Mouse (Mus musculus) midbrain, embryonic 15.5 days (tissue): Measurements from ENCODE around the gene Hsd17b11. TPM values are rescaled to one million over a fixed set of nuclear protein-coding genes. Genes with fewer than 3 reads are reported as not detected.
"Not testable (repeated sequence)": the region's sequence is repeated elsewhere in the genome, so short reads cannot be mapped to it uniquely, and the experiment has no call there.

Source experiments
- ATAC-seq: fragments of 200-750 bp; cut with Nextera tagmentation; replicated peaks from 2 replicates; pipeline ENCODE4 v1.8.0; 2017; ENCODE audit warnings: moderate TSS enrichment
- H3K27ac ChIP-seq: fragments of 300-500 bp; sonication (generic); 2 replicates; pipeline ENCODE4 v1.5.1; 2015; ENCODE audit warnings: mild to moderate bottlenecking, inconsistent platforms
- H3K27me3 ChIP-seq: fragments of 300-500 bp; sonication (generic); replicated peaks from 2 replicates; pipeline ENCODE4 v1.6.1; 2015; ENCODE audit warnings: inconsistent platforms
- H3K36me3 ChIP-seq: fragments of 300-500 bp; sonication (generic); replicated peaks from 2 replicates; pipeline ENCODE4 v1.6.1; 2015; ENCODE audit warnings: inconsistent platforms
- H3K4me1 ChIP-seq: fragments of 300-500 bp; sonication (generic); 2 replicates; pipeline ENCODE4 v1.6.1; 2015; ENCODE audit warnings: inconsistent platforms
- H3K4me2 ChIP-seq: fragments of 300-500 bp; sonication (generic); 2 replicates; pipeline ENCODE4 v1.6.1; 2015; ENCODE audit warnings: inconsistent platforms, mild to moderate bottlenecking, moderate library complexity
- H3K4me3 ChIP-seq: fragments of 300-500 bp; sonication (generic); 2 replicates; pipeline ENCODE4 v1.5.1; 2015; ENCODE audit warnings: mild to moderate bottlenecking, inconsistent platforms
- H3K9ac ChIP-seq: fragments of 300-500 bp; sonication (generic); 2 replicates; pipeline ENCODE4 v1.6.1; 2015; ENCODE audit warnings: mild to moderate bottlenecking, inconsistent platforms
- H3K9me3 ChIP-seq: fragments of 300-500 bp; sonication (generic); 2 replicates; pipeline ENCODE4 v1.6.1; 2016; ENCODE audit warnings: inconsistent platforms
- WGBS: fragments of 180-500 bp; shearing (Covaris S2); methylation state at CpG from one replicate; pipeline ENCODE4 v1.1.7; 2015; ENCODE audit warnings: mixed read lengths; 5-methylcytosine and 5-hydroxymethylcytosine counted together
- polyA plus RNA-seq: library from polyadenylated mRNA; unstranded; fragments of >200 nt; fragmentation: Nextera tagmentation; extraction: Ambion mirVana; gene quantifications from 2 replicates; pipeline ENCODE4 v1.2.1, GENCODE M21; 2015

The Hsd17b11 gene
- polyA plus RNA-seq, 1 experiment from 2014 or later: 2.6 TPM

GRCm38 (mm10) chr5:104024762-104025161, 3.0 kb upstream of the Hsd17b11 start:
- H3K9ac ChIP-seq: no peak overlapping the region
- 72% methylated on average over 11 of the region's 11 CpGs for WGBS

DNA sequence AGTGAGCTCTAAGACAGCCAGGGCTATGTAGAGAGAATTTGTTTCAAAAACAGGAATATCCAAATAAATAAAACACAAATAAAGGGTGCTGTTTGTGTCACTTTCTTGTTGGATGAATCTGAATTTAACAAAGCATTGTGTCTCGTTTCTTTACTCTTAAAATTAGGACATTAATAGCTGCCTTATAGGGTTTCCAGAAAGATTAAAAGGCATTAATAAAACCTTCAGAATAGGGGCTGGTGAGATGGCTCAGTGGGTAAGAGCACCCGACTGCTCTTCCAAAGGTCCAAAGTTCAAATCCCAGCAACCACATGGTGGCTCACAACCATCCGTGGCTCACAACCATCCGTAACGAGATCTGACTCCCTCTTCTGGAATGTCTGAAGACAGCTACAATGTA, 2.5 kb upstream of the Hsd17b11 start:
- H3K9me3 ChIP-seq, ATAC-seq, H3K4me1 ChIP-seq, H3K4me2 ChIP-seq, H3K36me3 ChIP-seq, H3K4me3 ChIP-seq, H3K27ac ChIP-seq, H3K9ac ChIP-seq: not testable (repeated sequence)
- WGBS: 87% methylated on average over 5 of the region's 5 CpGs
- peaks cover 10% of the 10 kb centered on the region; the same call in 1 of the 2 replicates for H3K27me3 ChIP-seq

More at GRCm38 (mm10) chr5:104024762-104025161, 3.0 kb upstream of the Hsd17b11 start:
- no peaks in the 10 kb centered on the region for H3K9me3 ChIP-seq
- no peak overlapping the region for H3K4me3 ChIP-seq
- no peak overlapping the region for H3K27ac ChIP-seq
- ATAC-seq: no peak
- H3K27me3 ChIP-seq: peaks cover 10% of the 10 kb centered on the region; the same call in 1 of the 2 replicates
- no peak overlapping the region for H3K4me2 ChIP-seq
- H3K4me1 ChIP-seq: peaks cover 7% of the 10 kb centered on the region
- no peaks in the 10 kb centered on the region for H3K36me3 ChIP-seq

- WGBS: 72% methylated on average over 8 of the region's 8 CpGs
- H3K4me3 ChIP-seq: no peak overlapping the region
- no peak overlapping the region for H3K9ac ChIP-seq
- H3K9me3 ChIP-seq: no peaks in the 10 kb centered on the region
- ATAC-seq: no peak
- H3K27me3 ChIP-seq: peaks cover 10% of the 10 kb centered on the region; the same call in 1 of the 2 replicates
- peaks cover 7% of the 10 kb centered on the region for H3K4me1 ChIP-seq
- no peak overlapping the region for H3K27ac ChIP-seq
- H3K36me3 ChIP-seq: no peaks in the 10 kb centered on the region
- H3K4me2 ChIP-seq: no peak overlapping the region
Measured at GRCm38 (mm10) chr5:104023289-104024020, 1.7 kb upstream of the Hsd17b11 start.

DNA sequence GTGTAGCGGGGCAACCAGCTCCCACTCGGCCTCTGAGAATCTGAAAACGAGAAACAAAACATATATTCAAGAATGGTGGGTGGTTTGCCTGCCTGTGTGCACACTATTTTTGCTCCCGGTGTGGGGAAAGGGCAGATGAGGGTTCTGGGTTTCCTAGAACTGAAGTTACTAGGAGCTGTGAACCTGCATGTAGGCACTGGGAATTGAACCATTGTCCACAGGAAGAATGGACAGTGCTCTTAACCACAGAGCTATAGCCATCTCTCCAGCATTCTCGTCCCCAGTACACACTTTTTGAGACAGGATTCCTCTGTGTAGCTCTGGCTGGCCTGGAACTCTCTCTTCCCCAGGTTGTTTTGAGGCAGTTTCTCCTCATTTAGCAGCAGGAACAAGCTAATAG, 839 bp upstream of the Hsd17b11 start:
- peak overlapping the region; percentile 78 for H3K4me2 ChIP-seq
- no peak overlapping the region for H3K27ac ChIP-seq
- no peak for ATAC-seq
- peaks cover 10% of the 10 kb centered on the region; the same call in 1 of the 2 replicates for H3K27me3 ChIP-seq
- H3K9me3 ChIP-seq: no peaks in the 10 kb centered on the region
- peak overlapping the region; percentile 46 for H3K4me3 ChIP-seq
- WGBS: 36% methylated on average over 5 of the region's 5 CpGs
- peaks cover 7% of the 10 kb centered on the region for H3K4me1 ChIP-seq
- no peaks in the 10 kb centered on the region for H3K36me3 ChIP-seq
- H3K9ac ChIP-seq: no peak overlapping the region

DNA sequence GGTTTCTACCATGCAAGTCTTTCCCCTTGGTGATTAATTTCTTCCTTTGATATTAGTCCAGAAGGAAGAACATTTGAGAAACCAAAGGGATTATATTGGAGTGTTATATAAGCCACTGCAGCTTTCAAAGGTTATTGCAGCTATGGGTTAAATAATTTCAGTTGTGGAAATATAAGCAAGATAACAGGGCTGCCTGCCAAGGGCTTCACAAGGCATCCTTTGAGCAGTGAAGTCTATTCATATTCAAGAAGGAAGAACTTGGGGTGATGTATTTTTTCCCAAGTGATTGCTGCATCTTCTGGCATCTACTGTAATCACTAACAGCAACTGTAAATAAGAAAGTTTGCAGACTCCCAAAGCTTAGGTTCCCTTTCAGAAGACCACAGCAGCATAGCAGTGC, 10.3 kb downstream of the Hsd17b11 start:
- H3K4me3 ChIP-seq: no peak overlapping the region
- no peak overlapping the region for H3K4me2 ChIP-seq
- H3K4me1 ChIP-seq: no peaks in the 10 kb centered on the region
- no peaks in the 10 kb centered on the region for H3K27me3 ChIP-seq
- no peaks in the 10 kb centered on the region for H3K36me3 ChIP-seq
- H3K9ac ChIP-seq: no peak overlapping the region
- H3K9me3 ChIP-seq: no peaks in the 10 kb centered on the region
- ATAC-seq: no peak
- H3K27ac ChIP-seq: no peak overlapping the region

DNA sequence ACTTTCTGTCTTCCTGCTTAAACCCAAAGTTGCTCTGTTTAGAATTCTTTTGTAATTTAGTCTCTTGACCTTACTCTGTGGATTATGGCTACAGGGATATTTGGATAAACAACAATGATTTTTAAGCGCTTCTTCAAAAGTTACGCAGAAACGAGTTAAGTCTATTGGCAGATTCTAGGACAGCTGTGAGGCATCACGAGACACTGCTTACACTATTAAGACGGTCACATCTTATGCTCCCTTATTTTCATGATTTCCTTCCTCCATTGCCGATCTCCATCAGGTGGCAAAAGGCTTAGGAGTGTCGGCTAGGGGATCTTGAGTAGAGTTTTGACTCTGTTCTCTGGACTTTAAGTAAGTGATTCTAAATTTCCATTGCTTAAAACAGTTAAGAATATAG, 11.5 kb downstream of the Hsd17b11 start:
- WGBS: 93% methylated on average over 7 of the region's 7 CpGs
- Histone ChIP-seq H3K36me3 (no peaks in the 10 kb centered on the region), H3K4me2 (no peak overlapping the region), H3K27me3 (no peaks in the 10 kb centered on the region), H3K4me3 (no peak overlapping the region), H3K9ac (no peak overlapping the region), H3K9me3 (no peaks in the 10 kb centered on the region), H3K27ac (no peak overlapping the region), H3K4me1 (no peaks in the 10 kb centered on the region)
- ATAC-seq: no peak

GRCm38 (mm10) chr5:104009421-104009820, 12.3 kb downstream of the Hsd17b11 start:
- H3K4me2 ChIP-seq: no peak overlapping the region
- WGBS: 94% methylated on average over 3 of the region's 3 CpGs
- no peaks in the 10 kb centered on the region for H3K27me3 ChIP-seq
- no peak overlapping the region for H3K4me3 ChIP-seq
- H3K36me3 ChIP-seq: no peaks in the 10 kb centered on the region
- no peak for ATAC-seq
- no peak overlapping the region for H3K9ac ChIP-seq
- no peaks in the 10 kb centered on the region for H3K4me1 ChIP-seq
- no peaks in the 10 kb centered on the region for H3K9me3 ChIP-seq
- no peak overlapping the region for H3K27ac ChIP-seq

DNA sequence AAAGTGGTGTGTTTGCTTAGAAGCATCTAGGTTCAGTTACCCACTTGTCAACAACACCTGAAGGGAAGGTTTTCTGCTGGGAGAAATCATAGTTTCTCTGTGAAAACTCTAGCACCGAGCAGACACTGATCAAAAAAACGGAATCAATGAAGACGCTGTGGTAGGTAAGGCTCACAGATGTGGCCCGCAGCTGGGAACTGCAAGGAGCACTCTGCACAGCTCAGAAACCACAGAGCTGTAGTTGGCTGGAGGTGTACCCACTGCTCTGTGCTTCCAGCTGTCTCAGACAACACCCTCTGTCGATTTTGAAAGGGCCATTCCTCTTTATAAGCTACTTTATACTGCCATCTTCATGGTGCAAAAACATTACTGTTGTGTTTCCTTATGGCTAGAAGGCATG, 13.9 kb downstream of the Hsd17b11 start:
- Histone ChIP-seq H3K27me3 (no peaks in the 10 kb centered on the region), H3K4me1 (peaks cover 5% of the 10 kb centered on the region), H3K4me3 (no peak overlapping the region), H3K4me2 (no peak overlapping the region), H3K9ac (no peak overlapping the region), H3K27ac (no peak overlapping the region), H3K36me3 (no peaks in the 10 kb centered on the region), H3K9me3 (no peaks in the 10 kb centered on the region)
- WGBS: 77% methylated on average over 5 of the region's 5 CpGs
- no peak for ATAC-seq

GRCm38 (mm10) chr5:104006811-104007210, 14.9 kb downstream of the Hsd17b11 start:
- H3K27me3 ChIP-seq: no peaks in the 10 kb centered on the region
- H3K4me1 ChIP-seq: peaks cover 9% of the 10 kb centered on the region
- no peaks in the 10 kb centered on the region for H3K9me3 ChIP-seq
- ATAC-seq: no peak
- 71% methylated on average over 3 of the region's 3 CpGs for WGBS
- H3K36me3 ChIP-seq: no peaks in the 10 kb centered on the region
- no peak overlapping the region for H3K27ac ChIP-seq
- no peak overlapping the region for H3K9ac ChIP-seq
- no peak overlapping the region for H3K4me2 ChIP-seq
- H3K4me3 ChIP-seq: no peak overlapping the region

DNA sequence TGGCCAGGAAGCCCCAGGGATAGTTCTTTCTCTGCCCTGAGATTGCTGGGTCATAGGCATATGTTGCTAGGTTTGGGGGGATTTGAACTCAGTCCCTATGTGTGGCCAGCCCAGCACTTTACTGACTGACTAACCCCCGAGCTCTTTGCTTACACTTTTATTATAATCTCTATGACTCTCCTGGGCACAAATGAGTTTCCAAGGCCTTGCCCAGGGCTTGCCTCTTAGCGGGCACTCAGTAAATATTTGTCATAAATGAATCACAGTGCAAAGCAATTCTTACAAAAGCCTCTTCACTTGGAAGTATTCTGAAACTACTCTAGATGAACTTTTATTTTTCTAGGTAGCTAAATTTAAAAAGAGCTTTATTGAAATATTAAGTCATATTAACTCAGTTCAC, 17.8 kb downstream of the Hsd17b11 start:
- 92% methylated on average over 2 of the region's 2 CpGs for WGBS
- H3K27me3 ChIP-seq: no peaks in the 10 kb centered on the region
- no peak for ATAC-seq
- no peaks in the 10 kb centered on the region for H3K36me3 ChIP-seq
- H3K4me1 ChIP-seq: peaks cover 9% of the 10 kb centered on the region
- H3K4me3 ChIP-seq: no peak overlapping the region
- no peak overlapping the region for H3K4me2 ChIP-seq
- no peaks in the 10 kb centered on the region for H3K9me3 ChIP-seq
- no peak overlapping the region for H3K27ac ChIP-seq
- no peak overlapping the region for H3K9ac ChIP-seq

- 48% methylated on average over 15 of the region's 15 CpGs for WGBS
- ATAC-seq: no peak
- Histone ChIP-seq H3K36me3 (no peaks in the 10 kb centered on the region), H3K4me2 (peak overlapping the region; percentile 44), H3K4me3 (peak overlapping the region; percentile 25), H3K9ac (no peak overlapping the region), H3K9me3 (no peaks in the 10 kb centered on the region), H3K27me3 (no peaks in the 10 kb centered on the region), H3K4me1 (peaks cover 9% of the 10 kb centered on the region), H3K27ac (no peak overlapping the region)
Measured at GRCm38 (mm10) chr5:104003256-104003931, 18.3 kb downstream of the Hsd17b11 start.

GRCm38 (mm10) chr5:104002549-104003255, 19.0 kb downstream of the Hsd17b11 start:
- Histone ChIP-seq H3K4me3 (peak overlapping the region; percentile 25), H3K36me3 (no peaks in the 10 kb centered on the region), H3K9me3 (no peaks in the 10 kb centered on the region), H3K27ac (no peak overlapping the region), H3K27me3 (no peaks in the 10 kb centered on the region), H3K4me1 (peaks cover 9% of the 10 kb centered on the region), H3K4me2 (peak overlapping the region; percentile 44), H3K9ac (0 out of 2 replicates have a peak overlapping the region, but pooled peaks have one; percentile 18)
- WGBS: 15% methylated on average over 18 of the region's 18 CpGs
- ATAC-seq: no peak
